Mouse (Mus musculus): Measurements from ENCODE around the gene Col18a1.

DNA sequence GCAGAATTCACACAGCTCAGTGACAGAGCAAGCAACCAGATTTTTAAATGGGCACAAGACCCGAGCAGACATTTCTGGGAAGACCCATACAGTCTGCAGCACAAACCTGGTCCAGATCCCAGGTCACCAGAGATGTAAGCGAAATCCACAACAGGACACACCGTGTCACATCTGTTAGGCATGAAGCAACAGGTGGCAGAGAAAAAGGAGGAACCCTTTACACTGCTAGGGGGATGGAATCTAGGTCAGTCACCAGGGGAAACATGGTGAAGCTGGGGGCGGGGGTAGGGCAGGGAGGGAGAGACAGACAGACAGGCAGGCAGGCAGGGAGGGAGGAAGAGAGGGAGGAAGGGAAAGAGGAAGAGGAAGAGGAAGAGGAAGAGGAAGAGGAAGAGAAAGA, 58.2 kb downstream of the Col18a1 start:
- no peak for TF ChIP-seq CTCF (IDR thresholded peaks at IDR 0.05; ENCODE audit: low read depth)
- TF ChIP-seq EP300 (IDR thresholded peaks at IDR 0.05; ENCODE audit: low read depth): no peak

Data from liver, postnatal 0 days (tissue).